Mouse (Mus musculus) kidney, postnatal 0 days (tissue): ENCODE measurements around the gene Itpr2. TPM values are rescaled to one million over a fixed set of nuclear protein-coding genes. Genes with fewer than 3 reads are reported as not detected.

Experiments
- ATAC-seq: fragments of 200-750 bp; cut with Nextera tagmentation; replicated peaks from 2 replicates; pipeline ENCODE4 v1.8.0; 2017; ENCODE audit warnings: low read depth, moderate number of reproducible peaks, moderate TSS enrichment, moderate library complexity; ENCODE audit not compliant: low FRiP score
- DNase-seq: peaks from one replicate; pipeline ENCODE4 v3.0.0-alpha.2; 2016; ENCODE audit warnings: low spot score
- H3K27ac ChIP-seq: fragments of 300-500 bp; sonication (generic); 2 replicates; pipeline ENCODE4 v1.5.1; 2014; ENCODE audit warnings: mild to moderate bottlenecking
- H3K27me3 ChIP-seq: fragments of 300-500 bp; sonication (generic); 2 replicates; pipeline ENCODE4 v1.6.1; 2014; ENCODE audit warnings: low read length, mixed read lengths; ENCODE audit not compliant: insufficient read depth
- H3K36me3 ChIP-seq: fragments of 300-500 bp; sonication (generic); 2 replicates; pipeline ENCODE4 v1.6.1; 2014; ENCODE audit warnings: low read length, mixed read lengths; ENCODE audit not compliant: insufficient read depth
- H3K4me1 ChIP-seq: fragments of 300-500 bp; sonication (generic); replicated peaks from 2 replicates; pipeline ENCODE4 v1.6.1; 2014; ENCODE audit warnings: antibody characterized with exemption, low read length, mixed read lengths; ENCODE audit not compliant: insufficient read depth
- H3K4me2 ChIP-seq: fragments of 300-500 bp; sonication (generic); 2 replicates; pipeline ENCODE4 v1.6.1; 2014; ENCODE audit warnings: mild to moderate bottlenecking, low read length, moderate library complexity, mixed read lengths
- H3K4me3 ChIP-seq: fragments of 300-500 bp; sonication (generic); replicated peaks from 2 replicates; pipeline ENCODE4 v1.5.1; 2014; ENCODE audit warnings: low read depth, low read length
- H3K9ac ChIP-seq: fragments of 300-500 bp; sonication (generic); 2 replicates; pipeline ENCODE4 v1.6.1; 2014; ENCODE audit warnings: low read depth, low read length
- H3K9me3 ChIP-seq: fragments of 300-500 bp; sonication (generic); replicated peaks from 2 replicates; pipeline ENCODE4 v1.6.1; 2016; ENCODE audit warnings: low read length, inconsistent platforms, mixed read lengths
- CTCF ChIP-seq: IDR thresholded peaks from 2 replicates; pipeline ENCODE4 v1.5.1; 2016; ENCODE audit warnings: antibody characterized with exemption, low read depth, mild to moderate bottlenecking, moderate library complexity
- WGBS: fragments of 180-500 bp; shearing (Covaris S2); extraction: QIAGEN DNeasy Blood & Tissue Kit; methylation state at CpG from one replicate; pipeline ENCODE4 v1.1.7; 2014; 5-methylcytosine and 5-hydroxymethylcytosine counted together
- polyA plus RNA-seq: library from polyadenylated mRNA; unstranded; fragments of >200 nt; fragmentation: Nextera tagmentation; extraction: Ambion mirVana; gene quantifications from 2 replicates; pipeline ENCODE4 v1.2.1, GENCODE M21; 2015

Gene Itpr2
- polyA plus RNA-seq, 1 experiment from 2014 or later: 17.4 TPM

DNA sequence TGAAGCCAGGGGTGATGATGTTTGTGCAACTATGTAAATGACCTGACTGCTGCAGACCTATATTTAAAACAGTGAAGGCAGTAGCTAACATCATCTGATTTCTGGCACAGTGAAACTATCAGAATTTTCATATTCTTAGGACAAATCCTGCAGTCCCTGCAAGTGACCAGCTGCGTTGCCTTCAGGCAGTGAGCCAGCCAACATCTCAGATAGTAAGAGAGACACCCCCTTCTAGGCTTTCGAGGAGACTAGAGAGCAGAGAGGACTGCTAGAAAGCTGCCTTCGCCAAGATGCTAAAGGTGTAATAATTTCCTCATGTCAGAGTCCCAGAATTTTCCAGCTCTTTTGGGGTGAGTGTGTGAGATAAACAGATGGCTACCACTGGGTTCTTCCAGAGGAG lies 388.0 kb downstream of the Itpr2 start:
- DNase-seq: no peak
- ATAC-seq: no peak
- WGBS: 78% methylated on average over 3 of the region's 3 CpGs
- H3K4me3 ChIP-seq: no peak overlapping the region
- H3K36me3 ChIP-seq: no peaks in the 10 kb centered on the region
- H3K27me3 ChIP-seq: no peaks in the 10 kb centered on the region
- no peak for TF ChIP-seq CTCF
- no peaks in the 10 kb centered on the region for H3K9me3 ChIP-seq
- no peak overlapping the region for H3K9ac ChIP-seq
- H3K4me1 ChIP-seq: 0 out of 2 replicates have a peak, but pooled peaks cover 4% of the 10 kb centered on the region
- H3K4me2 ChIP-seq: no peak overlapping the region
- no peak overlapping the region for H3K27ac ChIP-seq

DNA sequence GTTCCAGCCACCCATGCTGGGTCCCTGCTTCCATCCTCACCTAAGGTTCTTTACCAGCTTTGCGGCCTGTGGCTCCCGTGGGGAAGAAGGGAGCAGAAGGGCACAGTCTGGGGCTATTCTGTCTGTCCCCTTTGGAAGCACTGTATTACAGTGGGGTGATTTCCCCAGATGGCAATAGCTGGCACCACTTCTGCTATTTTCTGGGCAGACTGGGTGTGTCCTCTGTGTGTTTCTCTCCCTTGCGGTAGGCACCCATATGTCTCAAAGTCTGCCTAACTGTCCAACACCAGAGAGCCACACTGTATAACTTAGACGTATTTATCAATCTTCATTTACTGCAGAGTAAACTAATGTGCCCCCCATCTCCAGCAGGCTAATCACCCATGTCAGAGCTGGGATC lies 388.9 kb downstream of the Itpr2 start:
- Histone ChIP-seq H3K27me3 (no peaks in the 10 kb centered on the region), H3K9me3 (no peaks in the 10 kb centered on the region), H3K36me3 (no peaks in the 10 kb centered on the region), H3K27ac (no peak overlapping the region), H3K4me2 (no peak overlapping the region), H3K9ac (no peak overlapping the region), H3K4me3 (no peak overlapping the region), H3K4me1 (0 out of 2 replicates have a peak, but pooled peaks cover 4% of the 10 kb centered on the region)
- no peak for DNase-seq
- ATAC-seq: no peak
- 88% methylated on average over 4 of the region's 4 CpGs for WGBS
- no peak for TF ChIP-seq CTCF

- no peak overlapping the region for H3K27ac ChIP-seq
- no peaks in the 10 kb centered on the region for H3K27me3 ChIP-seq
- 0 out of 2 replicates have a peak, but pooled peaks cover 4% of the 10 kb centered on the region for H3K4me1 ChIP-seq
- no peak overlapping the region for H3K9ac ChIP-seq
- no peaks in the 10 kb centered on the region for H3K36me3 ChIP-seq
- no peak overlapping the region for H3K4me2 ChIP-seq
- no peak overlapping the region for H3K4me3 ChIP-seq
- TF ChIP-seq CTCF: no peak
- ATAC-seq (no peak), DNase-seq (no peak)
- H3K9me3 ChIP-seq: no peaks in the 10 kb centered on the region
- 71% methylated on average over 7 of the region's 7 CpGs for WGBS
Observed at GRCm38 (mm10) chr6:146112211-146112610, 389.8 kb downstream of the Itpr2 start.

DNA sequence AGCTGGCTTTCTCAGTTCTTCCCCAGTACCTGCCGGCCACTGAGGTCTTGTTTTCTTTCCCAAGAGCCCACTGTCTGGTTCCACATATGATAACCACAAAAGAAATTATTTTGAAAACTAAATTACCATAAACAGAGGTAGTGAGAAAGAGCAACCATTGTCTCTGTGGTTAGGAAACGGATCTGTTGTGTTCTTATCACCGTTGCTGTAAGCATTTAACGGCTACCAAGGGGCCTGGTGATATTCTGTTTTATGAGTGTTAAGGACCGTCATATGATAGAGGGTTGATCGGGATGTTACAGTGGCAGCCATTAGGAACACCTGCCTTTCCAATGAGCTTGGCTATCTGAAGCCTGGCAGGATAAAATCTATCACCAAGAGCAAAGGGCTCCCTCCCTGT lies 390.2 kb downstream of the Itpr2 start:
- Histone ChIP-seq H3K36me3 (no peaks in the 10 kb centered on the region), H3K9ac (no peak overlapping the region), H3K4me2 (no peak overlapping the region), H3K4me3 (no peak overlapping the region), H3K27ac (no peak overlapping the region), H3K4me1 (0 out of 2 replicates have a peak, but pooled peaks cover 4% of the 10 kb centered on the region), H3K27me3 (no peaks in the 10 kb centered on the region), H3K9me3 (no peaks in the 10 kb centered on the region)
- TF ChIP-seq CTCF: no peak
- ATAC-seq (no peak), DNase-seq (no peak)
- 73% methylated on average over 6 of the region's 6 CpGs for WGBS

DNA sequence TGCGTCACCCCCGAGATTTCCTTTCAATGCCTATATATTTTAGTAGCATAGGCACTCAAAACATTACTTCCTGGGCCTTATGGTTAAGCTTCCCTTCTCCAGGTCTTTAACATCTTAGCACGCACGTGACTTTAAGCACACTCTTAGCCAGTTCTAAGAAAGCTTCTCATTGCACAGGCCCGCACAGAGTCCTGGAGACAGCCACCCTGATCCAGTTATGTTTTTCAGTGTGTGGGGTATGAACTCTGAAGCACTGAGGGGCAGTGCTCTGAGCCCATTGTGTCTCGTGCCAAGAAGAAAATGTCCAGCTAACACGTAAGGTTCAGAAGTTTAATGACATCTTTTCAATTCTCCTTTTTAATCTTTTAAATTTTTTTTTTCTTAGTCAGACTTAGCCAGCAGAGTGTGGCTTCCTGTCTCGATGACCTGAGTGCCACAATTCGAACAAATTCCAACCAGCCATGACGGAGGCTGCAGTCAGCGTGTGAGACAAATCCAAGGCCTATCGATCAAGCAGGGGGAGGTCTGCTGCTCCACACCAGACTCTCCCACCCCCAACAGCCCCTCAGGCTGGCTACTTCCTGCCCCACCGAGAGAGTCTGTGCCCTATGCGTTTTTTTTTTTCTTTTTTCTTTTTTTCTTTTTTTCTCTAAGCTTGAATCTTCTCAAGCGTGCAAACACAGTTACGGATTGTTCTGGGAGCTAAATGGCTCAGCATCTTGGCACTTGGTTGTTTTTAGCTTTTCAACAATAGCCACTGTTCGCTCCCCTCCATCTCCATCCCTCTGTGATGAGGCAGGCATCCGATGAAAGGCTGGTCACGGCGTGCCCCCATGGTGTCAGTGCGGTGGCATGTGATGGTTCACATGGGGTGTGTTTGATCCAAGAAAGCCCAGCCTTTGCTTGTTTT lies 390.9 kb downstream of the Itpr2 start:
- 46% methylated on average over 21 of the region's 21 CpGs for WGBS
- H3K27me3 ChIP-seq: no peaks in the 10 kb centered on the region
- H3K36me3 ChIP-seq: no peaks in the 10 kb centered on the region
- H3K4me1 ChIP-seq: 0 out of 2 replicates have a peak, but pooled peaks cover 4% of the 10 kb centered on the region
- DNase-seq (peak; percentile 32), ATAC-seq (no peak)
- H3K4me3 ChIP-seq: no peak overlapping the region
- no peak overlapping the region for H3K9ac ChIP-seq
- no peak for TF ChIP-seq CTCF
- no peaks in the 10 kb centered on the region for H3K9me3 ChIP-seq
- H3K27ac ChIP-seq: no peak overlapping the region
- no peak overlapping the region for H3K4me2 ChIP-seq

- TF ChIP-seq CTCF: no peak
Observed at GRCm38 (mm10) chr6:146110425-146110824, 391.6 kb downstream of the Itpr2 start.

More at GRCm38 (mm10) chr6:146110425-146110824, 391.6 kb downstream of the Itpr2 start:
- no peak overlapping the region for H3K4me2 ChIP-seq
- H3K36me3 ChIP-seq: no peaks in the 10 kb centered on the region
- ATAC-seq: no peak
- H3K9ac ChIP-seq: no peak overlapping the region
- no peak for DNase-seq
- H3K4me3 ChIP-seq: no peak overlapping the region
- 0 out of 2 replicates have a peak, but pooled peaks cover 4% of the 10 kb centered on the region for H3K4me1 ChIP-seq
- 56% methylated on average over 4 of the region's 4 CpGs for WGBS
- H3K27ac ChIP-seq: no peak overlapping the region
- no peaks in the 10 kb centered on the region for H3K9me3 ChIP-seq
- H3K27me3 ChIP-seq: no peaks in the 10 kb centered on the region
